Mouse (Mus musculus) megakaryocyte, embryonic 14.5 days (primary cell): ENCODE results near the gene Utrn. TPM values are rescaled to one million over a fixed set of nuclear protein-coding genes. Genes with fewer than 3 reads are reported as not detected.
A peak's percentile ranks its signal among the peaks of the same experiment; 100 is the strongest.

ENCODE experiments used
- H3K27me3 ChIP-seq: replicated peaks from 2 replicates; pipeline ENCODE3; 2012; ENCODE audit warnings: inconsistent platforms
- H3K36me3 ChIP-seq: replicated peaks from 2 replicates; pipeline ENCODE3; 2012; ENCODE audit warnings: low read length, inconsistent platforms, mixed read lengths
- H3K4me1 ChIP-seq: 2 replicates; pipeline ENCODE4 v1.6.1; 2012; ENCODE audit warnings: inconsistent platforms
- H3K4me3 ChIP-seq: replicated peaks from 2 replicates; pipeline ENCODE3; 2012; ENCODE audit warnings: moderate library complexity, mild to moderate bottlenecking, inconsistent platforms
- H3K9me3 ChIP-seq: 2 replicates; pipeline ENCODE4 v1.6.1; 2012; ENCODE audit warnings: inconsistent platforms
- FLI1 ChIP-seq: IDR thresholded peaks from 2 replicates; pipeline ENCODE4 v1.6.1; 2012; ENCODE audit warnings: low read length, inconsistent platforms, mixed read lengths
- GATA1 ChIP-seq: IDR thresholded peaks from 3 replicates; pipeline ENCODE4 v1.6.1; 2012; ENCODE audit warnings: mixed read lengths, low read length, inconsistent platforms, borderline replicate concordance
- polyA plus RNA-seq: library from polyadenylated mRNA; stranded (reverse); fragments of >175 nt; gene quantifications from 2 replicates; pipeline ENCODE4 v1.2.3, GENCODE M21; 2012; ENCODE audit warnings: low replicate concordance; ENCODE audit not compliant: insufficient read depth

The Utrn gene
- polyA plus RNA-seq, 1 experiment = 6.1 TPM

DNA sequence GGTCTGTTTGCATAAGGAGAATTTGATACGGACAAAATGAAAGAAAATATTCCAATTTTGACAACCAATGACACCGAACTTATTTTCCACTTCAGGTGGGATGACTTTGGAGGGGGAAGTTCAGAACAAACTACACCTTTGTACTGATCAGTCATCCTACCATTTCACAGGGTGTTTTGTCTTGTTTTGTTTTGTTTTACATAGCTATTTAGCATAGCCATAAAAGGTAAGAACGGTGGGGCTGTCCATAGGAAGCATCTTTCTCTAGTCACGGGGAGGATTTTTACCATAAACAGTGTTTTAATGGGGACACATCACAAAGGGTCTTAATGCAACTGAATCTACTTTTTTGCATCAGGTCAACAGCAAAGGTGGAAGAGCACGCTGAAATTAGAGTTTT, 319.9 kb downstream of the Utrn start:
- no peaks in the 10 kb centered on the region for H3K27me3 ChIP-seq
- H3K4me1 ChIP-seq = peaks cover 85% of the 10 kb centered on the region
- TF ChIP-seq FLI1 = no peak
- H3K36me3 ChIP-seq = peaks cover 14% of the 10 kb centered on the region
- no peaks in the 10 kb centered on the region for H3K9me3 ChIP-seq
- H3K4me3 ChIP-seq = peak overlapping the region; percentile 95

DNA sequence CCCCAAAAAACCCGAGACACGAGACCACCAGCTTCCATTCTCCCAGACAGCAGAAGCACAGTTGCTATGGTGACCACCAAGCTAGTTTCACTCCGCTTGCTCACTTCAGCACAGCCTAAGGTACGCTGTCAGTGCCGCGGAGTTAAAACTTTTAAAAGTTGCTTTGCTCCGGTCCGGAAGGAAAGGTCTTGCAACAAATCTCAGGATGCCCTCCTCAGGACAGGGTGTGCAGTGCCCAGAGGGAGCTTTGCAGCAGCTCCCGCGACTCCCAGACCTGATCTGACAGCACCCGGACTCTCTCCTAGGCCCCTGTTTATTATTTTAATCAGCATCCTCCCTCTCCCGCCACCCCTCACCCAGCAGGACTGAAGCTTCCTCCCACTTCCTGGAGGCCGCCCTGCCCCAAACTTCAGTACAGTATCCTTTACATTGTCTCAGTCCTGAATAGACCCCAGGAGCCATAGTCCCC, 320.5 kb downstream of the Utrn start:
- H3K4me3 ChIP-seq = peak overlapping the region; percentile 95
- H3K36me3 ChIP-seq = peaks cover 19% of the 10 kb centered on the region
- peaks cover 85% of the 10 kb centered on the region for H3K4me1 ChIP-seq
- H3K9me3 ChIP-seq = no peaks in the 10 kb centered on the region
- TF ChIP-seq FLI1 = no peak
- TF ChIP-seq GATA1 = no peak
- H3K27me3 ChIP-seq = no peaks in the 10 kb centered on the region

DNA sequence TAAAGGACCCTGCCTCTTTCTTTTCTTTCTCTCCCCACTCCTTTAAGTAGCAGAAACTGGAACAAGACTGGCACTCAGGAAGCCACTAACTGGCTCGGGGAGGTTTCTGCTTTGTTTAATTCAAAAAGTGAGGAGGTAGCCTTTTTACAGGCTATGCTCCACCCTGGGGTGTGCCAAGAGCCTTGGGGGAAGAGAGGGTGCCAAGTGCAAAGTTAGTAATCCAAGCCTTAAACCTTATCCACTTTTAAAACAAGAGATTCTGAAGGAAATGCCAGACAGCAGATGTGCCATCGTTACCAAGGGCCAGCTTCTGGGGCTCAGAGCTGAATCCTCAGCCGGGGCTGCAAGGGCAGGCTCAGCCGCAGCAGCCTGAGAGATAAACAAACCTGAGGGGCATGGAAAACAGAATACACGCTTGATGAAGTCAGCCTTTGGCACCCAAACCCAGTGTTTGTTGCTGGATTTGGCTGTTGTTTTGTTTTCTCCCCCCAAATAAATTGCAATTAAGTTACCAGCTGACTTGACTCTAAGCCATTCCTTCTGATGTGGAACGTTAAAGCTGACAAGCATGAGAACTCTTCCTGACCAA, 322.0 kb downstream of the Utrn start:
- no peak for TF ChIP-seq FLI1
- TF ChIP-seq GATA1 = no peak

DNA sequence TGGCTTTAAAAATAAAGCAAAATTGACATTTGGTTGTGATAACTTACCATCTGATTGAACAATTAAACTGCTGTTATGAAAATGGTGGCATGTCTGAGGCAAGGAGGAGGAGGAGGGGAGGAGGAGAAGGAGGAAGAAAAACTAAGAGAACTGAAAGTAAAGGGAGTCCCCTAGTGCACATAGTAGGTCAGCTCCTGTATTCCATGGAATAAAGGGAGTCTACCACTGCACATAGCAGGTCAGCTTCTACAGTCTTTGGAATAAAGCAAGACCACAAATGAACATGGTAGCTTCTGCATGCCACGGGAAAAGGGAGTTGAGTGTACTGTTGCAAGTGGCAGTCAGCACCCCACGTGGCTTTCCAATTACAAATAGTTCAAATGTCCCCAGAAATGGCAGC, 323.7 kb downstream of the Utrn start:
- H3K27me3 ChIP-seq = no peaks in the 10 kb centered on the region
- peaks cover 78% of the 10 kb centered on the region for H3K4me1 ChIP-seq
- TF ChIP-seq FLI1 (no peak), GATA1 (no peak)
- H3K36me3 ChIP-seq = peaks cover 47% of the 10 kb centered on the region
- peak overlapping the region; percentile 95 for H3K4me3 ChIP-seq
- H3K9me3 ChIP-seq = no peaks in the 10 kb centered on the region

More for the DNA sequence above, 322.0 kb downstream of the Utrn start:
- no peaks in the 10 kb centered on the region for H3K27me3 ChIP-seq
- H3K9me3 ChIP-seq = no peaks in the 10 kb centered on the region
- H3K36me3 ChIP-seq = peaks cover 32% of the 10 kb centered on the region
- peaks cover 84% of the 10 kb centered on the region for H3K4me1 ChIP-seq
- H3K4me3 ChIP-seq = peak overlapping the region; percentile 95

DNA sequence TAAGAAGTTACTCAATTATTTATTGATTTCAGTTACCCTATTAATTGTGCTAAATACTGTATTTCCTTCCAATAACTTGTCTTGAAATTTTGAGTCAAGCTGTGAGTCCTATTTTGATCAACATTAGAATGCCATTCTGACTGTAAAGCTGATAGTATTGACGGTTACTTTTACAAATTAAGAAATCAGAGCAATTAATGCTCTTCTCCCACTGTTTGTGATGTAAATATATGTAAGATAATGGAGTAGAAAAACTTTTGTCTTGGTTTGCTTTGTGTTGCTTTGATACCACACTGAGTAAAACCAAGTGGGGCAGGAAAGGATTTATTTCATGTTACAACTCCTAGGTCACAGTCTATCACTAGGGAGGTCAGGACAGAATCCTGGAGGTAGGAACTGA, 327.4 kb downstream of the Utrn start:
- TF ChIP-seq FLI1 = no peak
- TF ChIP-seq GATA1 = no peak
- peaks cover 76% of the 10 kb centered on the region for H3K36me3 ChIP-seq
- H3K27me3 ChIP-seq = no peaks in the 10 kb centered on the region
- H3K4me3 ChIP-seq = no peak overlapping the region
- peaks cover 63% of the 10 kb centered on the region for H3K4me1 ChIP-seq
- H3K9me3 ChIP-seq = no peaks in the 10 kb centered on the region

DNA sequence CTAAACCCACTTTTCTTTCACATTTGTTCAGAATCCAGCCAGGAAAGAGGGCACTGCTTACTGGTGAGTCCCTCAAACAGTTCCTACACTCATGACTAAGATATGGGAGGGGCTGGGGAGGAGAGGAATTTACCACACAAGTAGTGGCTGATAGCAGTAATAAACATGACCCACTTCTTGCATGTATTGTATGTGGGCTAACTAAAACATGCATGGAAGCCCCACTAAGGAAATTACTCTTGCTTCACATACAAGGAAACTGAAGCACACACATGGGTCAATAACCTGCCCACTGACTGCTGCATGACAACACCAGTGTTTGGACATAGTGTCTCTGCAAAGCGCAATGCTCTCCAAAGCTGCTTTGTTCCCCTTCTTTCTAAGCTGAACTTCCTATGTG, 333.9 kb downstream of the Utrn start:
- peaks cover 55% of the 10 kb centered on the region for H3K4me1 ChIP-seq
- H3K27me3 ChIP-seq = no peaks in the 10 kb centered on the region
- H3K4me3 ChIP-seq = peak overlapping the region; percentile 72
- H3K36me3 ChIP-seq = peaks cover 90% of the 10 kb centered on the region
- no peaks in the 10 kb centered on the region for H3K9me3 ChIP-seq
- no peak for TF ChIP-seq GATA1
- TF ChIP-seq FLI1 = no peak

DNA sequence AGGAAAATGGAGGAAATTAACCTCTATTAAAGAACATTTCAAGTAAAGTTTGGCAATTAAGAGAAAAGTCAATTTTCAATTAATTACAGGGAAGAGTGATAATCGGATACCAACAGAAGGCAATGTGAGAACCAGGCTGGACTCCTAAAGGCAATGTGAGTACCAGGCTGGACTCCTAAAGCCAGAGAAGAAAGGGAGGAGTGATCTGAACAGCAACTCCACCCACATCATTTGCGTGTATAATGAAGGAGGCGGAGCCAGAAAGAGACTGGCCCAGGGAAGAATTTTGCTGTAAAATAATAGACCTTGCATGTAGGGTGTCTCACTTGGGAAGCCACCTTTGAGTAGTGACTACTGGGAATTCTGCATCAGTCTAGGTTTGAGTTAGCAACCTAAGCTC, 334.4 kb downstream of the Utrn start:
- TF ChIP-seq GATA1 (no peak), FLI1 (no peak)
- Histone ChIP-seq H3K36me3 (peaks cover 91% of the 10 kb centered on the region), H3K9me3 (no peaks in the 10 kb centered on the region), H3K4me3 (peak overlapping the region; percentile 77), H3K27me3 (no peaks in the 10 kb centered on the region), H3K4me1 (peaks cover 54% of the 10 kb centered on the region)

DNA sequence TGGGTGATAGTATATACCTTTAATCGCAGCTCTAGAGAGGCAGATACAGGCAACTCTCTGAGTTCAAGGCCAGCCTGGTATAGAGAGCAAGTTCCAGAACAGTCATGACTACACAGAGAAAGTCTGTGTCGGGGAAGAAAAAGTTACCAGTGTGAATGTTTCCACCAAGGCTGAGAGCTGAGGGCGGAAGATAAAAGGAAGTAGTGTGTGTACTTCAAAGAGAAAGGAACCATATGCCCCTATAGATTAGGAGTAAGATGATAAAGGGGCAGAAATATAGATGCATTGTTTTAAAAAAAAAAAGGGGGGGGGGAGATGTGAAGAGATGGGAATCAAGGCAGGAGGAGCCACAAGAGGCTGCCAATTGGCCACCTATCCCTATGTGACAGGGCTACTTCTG, 334.9 kb downstream of the Utrn start:
- Histone ChIP-seq H3K27me3 (no peaks in the 10 kb centered on the region), H3K4me1 (peaks cover 54% of the 10 kb centered on the region), H3K4me3 (peak overlapping the region; percentile 77), H3K9me3 (no peaks in the 10 kb centered on the region), H3K36me3 (peaks cover 92% of the 10 kb centered on the region)
- TF ChIP-seq FLI1 (no peak), GATA1 (no peak)

DNA sequence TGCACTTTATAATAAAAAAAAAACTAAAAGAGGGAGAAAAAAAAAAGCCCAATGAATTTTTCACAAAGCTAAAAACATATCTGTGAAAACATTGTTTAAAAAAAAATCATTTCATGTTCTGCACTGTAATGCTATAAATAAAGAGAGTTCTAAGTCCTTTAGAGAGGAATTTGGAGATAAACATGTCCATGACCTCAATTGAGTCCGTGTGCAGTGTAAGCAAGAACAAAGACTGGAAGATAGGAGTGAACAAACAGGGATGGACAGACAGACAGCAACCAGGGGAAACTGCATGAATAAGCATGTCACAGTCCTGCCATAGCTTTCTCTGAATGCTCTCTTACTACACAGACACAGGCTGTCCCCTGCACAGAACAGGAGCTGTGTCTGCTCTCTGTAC, 347.1 kb downstream of the Utrn start:
- Histone ChIP-seq H3K36me3 (peaks cover 90% of the 10 kb centered on the region), H3K4me1 (peaks cover 53% of the 10 kb centered on the region), H3K27me3 (no peaks in the 10 kb centered on the region), H3K9me3 (no peaks in the 10 kb centered on the region), H3K4me3 (no peak overlapping the region)
- TF ChIP-seq GATA1 = no peak

DNA sequence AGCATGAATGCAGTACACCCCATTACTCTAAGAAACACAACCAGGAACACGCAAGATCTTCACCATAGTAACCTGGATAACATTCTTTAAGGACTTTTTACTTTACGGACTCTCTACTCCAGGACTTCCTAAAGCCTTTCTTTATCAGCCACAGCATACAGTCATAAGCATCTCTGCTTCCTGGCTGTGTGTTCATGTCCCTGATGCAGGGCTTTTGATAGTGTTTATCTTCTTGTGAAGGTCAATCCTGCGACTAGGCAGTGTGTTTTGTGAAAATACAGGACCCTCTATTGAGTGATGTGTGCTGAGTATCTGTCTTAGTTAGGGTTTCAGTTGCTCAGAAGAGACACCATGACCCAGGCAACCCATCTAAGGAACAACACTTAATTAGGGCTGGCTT, 351.0 kb downstream of the Utrn start:
- H3K4me1 ChIP-seq = peaks cover 51% of the 10 kb centered on the region
- H3K4me3 ChIP-seq = peak overlapping the region; percentile 59
- H3K27me3 ChIP-seq = no peaks in the 10 kb centered on the region
- H3K9me3 ChIP-seq = no peaks in the 10 kb centered on the region
- no peak for TF ChIP-seq FLI1
- TF ChIP-seq GATA1 = no peak
- peaks cover 86% of the 10 kb centered on the region for H3K36me3 ChIP-seq

DNA sequence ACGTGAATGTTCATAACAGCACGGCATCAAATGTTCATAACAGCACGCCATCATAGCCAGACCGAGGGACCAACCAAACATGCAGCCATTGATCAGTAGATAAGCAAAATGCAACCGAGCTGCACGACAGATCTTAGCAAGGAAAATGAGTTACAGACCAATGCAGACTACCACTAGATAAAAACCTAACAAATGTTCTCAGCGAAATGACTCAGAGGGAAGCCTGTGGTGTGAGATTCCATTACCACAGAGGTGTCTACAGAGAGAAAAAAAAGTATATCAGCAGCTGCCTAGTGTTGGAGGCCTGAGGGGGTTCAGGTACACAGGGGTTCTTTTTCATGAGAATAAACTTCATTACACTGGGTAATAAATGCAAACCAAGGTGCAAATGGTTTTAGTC, 363.6 kb downstream of the Utrn start:
- Histone ChIP-seq H3K4me3 (no peak overlapping the region), H3K36me3 (peaks cover 94% of the 10 kb centered on the region), H3K4me1 (peaks cover 59% of the 10 kb centered on the region), H3K9me3 (no peaks in the 10 kb centered on the region), H3K27me3 (no peaks in the 10 kb centered on the region)
- TF ChIP-seq FLI1 (no peak), GATA1 (no peak)
